Mouse (Mus musculus) lung, embryonic 15.5 days (tissue): ENCODE data around the gene Rnf222. TPM values are rescaled to one million over a fixed set of nuclear protein-coding genes. Genes with fewer than 3 reads are reported as not detected.

Source experiments
- ATAC-seq: fragments of 200-750 bp; cut with Nextera tagmentation; 2 replicates; pipeline ENCODE4 v1.8.0; 2017; ENCODE audit warnings: moderate number of reproducible peaks, borderline replicate concordance; ENCODE audit not compliant: low FRiP score, low TSS enrichment; ENCODE audit errors: extremely low read depth
- H3K27ac ChIP-seq: fragments of 300-500 bp; sonication (generic); 2 replicates; pipeline ENCODE4 v1.5.1; 2015; ENCODE audit warnings: moderate library complexity, mild to moderate bottlenecking, inconsistent platforms
- H3K27me3 ChIP-seq: fragments of 300-500 bp; sonication (generic); 2 replicates; pipeline ENCODE4 v1.6.1; 2015; ENCODE audit warnings: inconsistent platforms
- H3K36me3 ChIP-seq: fragments of 300-500 bp; sonication (generic); 2 replicates; pipeline ENCODE4 v1.6.1; 2015; ENCODE audit warnings: inconsistent platforms
- H3K4me1 ChIP-seq: fragments of 300-500 bp; sonication (generic); 2 replicates; pipeline ENCODE4 v1.6.1; 2015; ENCODE audit warnings: inconsistent platforms
- H3K4me2 ChIP-seq: fragments of 300-500 bp; sonication (generic); 2 replicates; pipeline ENCODE4 v1.6.1; 2015; ENCODE audit warnings: inconsistent platforms, mild to moderate bottlenecking, moderate library complexity
- H3K4me3 ChIP-seq: fragments of 300-500 bp; sonication (generic); 2 replicates; pipeline ENCODE4 v1.5.1; 2015; ENCODE audit warnings: mild to moderate bottlenecking, inconsistent platforms
- H3K9ac ChIP-seq: fragments of 300-500 bp; sonication (generic); 2 replicates; pipeline ENCODE4 v1.6.1; 2015; ENCODE audit warnings: inconsistent platforms
- H3K9me3 ChIP-seq: fragments of 300-500 bp; sonication (generic); 2 replicates; pipeline ENCODE4 v1.6.1; 2016; ENCODE audit warnings: inconsistent platforms
- WGBS: fragments of 180-500 bp; shearing (Covaris S2); methylation state at CpG from one replicate; pipeline ENCODE4 v1.1.7; 2015; 5-methylcytosine and 5-hydroxymethylcytosine counted together
- polyA plus RNA-seq: library from polyadenylated mRNA; unstranded; fragments of >200 nt; fragmentation: Nextera tagmentation; extraction: Ambion mirVana; gene quantifications from 2 replicates; pipeline ENCODE4 v1.2.1, GENCODE M21; 2015

Gene Rnf222
- polyA plus RNA-seq, 1 experiment from 2014 or later, result 0.16 TPM

- H3K27me3 ChIP-seq, result no peaks in the 10 kb centered on the region
- H3K9ac ChIP-seq, result no peak overlapping the region
- 0 out of 2 replicates have a peak, but pooled peaks cover 3% of the 10 kb centered on the region for H3K4me1 ChIP-seq
- no peak overlapping the region for H3K27ac ChIP-seq
- H3K9me3 ChIP-seq, result no peaks in the 10 kb centered on the region
- no peak overlapping the region for H3K4me3 ChIP-seq
- no peak for ATAC-seq
- H3K4me2 ChIP-seq, result no peak overlapping the region
- 35% methylated on average over 5 of the region's 5 CpGs for WGBS
- H3K36me3 ChIP-seq, result no peaks in the 10 kb centered on the region
These were observed 3.5 kb downstream of the Rnf222 start for GRCm38 (mm10) chr11:68891823-68892222.

- no peak overlapping the region for H3K27ac ChIP-seq
These were observed 4.0 kb downstream of the Rnf222 start for GRCm38 (mm10) chr11:68892233-68892832.

GRCm38 (mm10) chr11:68893911-68894464, 5.6 kb downstream of the Rnf222 start:
- no peaks in the 10 kb centered on the region for H3K36me3 ChIP-seq
- H3K9me3 ChIP-seq, result no peaks in the 10 kb centered on the region
- no peak overlapping the region for H3K4me2 ChIP-seq
- 43% methylated on average over 12 of the region's 12 CpGs for WGBS
- no peaks in the 10 kb centered on the region for H3K27me3 ChIP-seq
- H3K4me1 ChIP-seq, result 0 out of 2 replicates have a peak, but pooled peaks cover 3% of the 10 kb centered on the region
- no peak overlapping the region for H3K9ac ChIP-seq
- H3K27ac ChIP-seq, result no peak overlapping the region
- H3K4me3 ChIP-seq, result no peak overlapping the region
- no peak for ATAC-seq

More at GRCm38 (mm10) chr11:68892233-68892832, 4.0 kb downstream of the Rnf222 start:
- no peak overlapping the region; the same call in 1 of the 2 replicates for H3K4me2 ChIP-seq
- WGBS, result 54% methylated on average over 14 of the region's 15 CpGs
- no peaks in the 10 kb centered on the region for H3K27me3 ChIP-seq
- ATAC-seq, result no peak
- no peaks in the 10 kb centered on the region for H3K9me3 ChIP-seq
- H3K4me3 ChIP-seq, result no peak overlapping the region
- H3K36me3 ChIP-seq, result no peaks in the 10 kb centered on the region
- 0 out of 2 replicates have a peak, but pooled peaks cover 3% of the 10 kb centered on the region for H3K4me1 ChIP-seq
- H3K9ac ChIP-seq, result no peak overlapping the region

- H3K27me3 ChIP-seq, result peaks cover 5% of the 10 kb centered on the region; the same call in 1 of the 2 replicates
- no peak overlapping the region for H3K9ac ChIP-seq
- H3K27ac ChIP-seq, result no peak overlapping the region
- 79% methylated on average over 5 of the region's 5 CpGs for WGBS
- H3K36me3 ChIP-seq, result no peaks in the 10 kb centered on the region
- peaks cover 8% of the 10 kb centered on the region for H3K4me1 ChIP-seq
- no peak for ATAC-seq
- no peaks in the 10 kb centered on the region for H3K9me3 ChIP-seq
- H3K4me3 ChIP-seq, result no peak overlapping the region
- H3K4me2 ChIP-seq, result no peak overlapping the region
These were observed 7.9 kb downstream of the Rnf222 start for GRCm38 (mm10) chr11:68896247-68896646.

- H3K4me1 ChIP-seq, result peaks cover 8% of the 10 kb centered on the region
- WGBS, result 50% methylated on average over 4 of the region's 4 CpGs
- H3K36me3 ChIP-seq, result no peaks in the 10 kb centered on the region
- no peak overlapping the region for H3K27ac ChIP-seq
- ATAC-seq, result no peak
- H3K9ac ChIP-seq, result no peak overlapping the region
- no peaks in the 10 kb centered on the region for H3K9me3 ChIP-seq
- H3K27me3 ChIP-seq, result peaks cover 5% of the 10 kb centered on the region; the same call in 1 of the 2 replicates
- no peak overlapping the region for H3K4me3 ChIP-seq
- H3K4me2 ChIP-seq, result no peak overlapping the region
These were observed 8.8 kb downstream of the Rnf222 start for GRCm38 (mm10) chr11:68897120-68897519.

- H3K4me1 ChIP-seq, result peaks cover 11% of the 10 kb centered on the region
- H3K36me3 ChIP-seq, result peaks cover 5% of the 10 kb centered on the region
- peaks cover 5% of the 10 kb centered on the region; the same call in 1 of the 2 replicates for H3K27me3 ChIP-seq
- no peak overlapping the region for H3K4me2 ChIP-seq
- 55% methylated on average over 6 of the region's 6 CpGs for WGBS
- ATAC-seq, result no peak
- no peaks in the 10 kb centered on the region for H3K9me3 ChIP-seq
- H3K4me3 ChIP-seq, result no peak overlapping the region
- H3K27ac ChIP-seq, result no peak overlapping the region
- H3K9ac ChIP-seq, result no peak overlapping the region
These were observed 9.5 kb downstream of the Rnf222 start for GRCm38 (mm10) chr11:68897838-68898237.

GRCm38 (mm10) chr11:68898790-68899189, 10.4 kb downstream of the Rnf222 start:
- no peak for ATAC-seq
- 68% methylated on average over 6 of the region's 6 CpGs for WGBS
- Histone ChIP-seq H3K9me3 (no peaks in the 10 kb centered on the region), H3K4me2 (no peak overlapping the region), H3K27me3 (peaks cover 5% of the 10 kb centered on the region; the same call in 1 of the 2 replicates), H3K4me3 (no peak overlapping the region), H3K9ac (no peak overlapping the region), H3K4me1 (peaks cover 12% of the 10 kb centered on the region), H3K36me3 (peaks cover 14% of the 10 kb centered on the region), H3K27ac (no peak overlapping the region)

GRCm38 (mm10) chr11:68899815-68900214, 11.5 kb downstream of the Rnf222 start:
- peaks cover 5% of the 10 kb centered on the region; the same call in 1 of the 2 replicates for H3K27me3 ChIP-seq
- H3K4me3 ChIP-seq, result no peak overlapping the region
- no peak overlapping the region for H3K27ac ChIP-seq
- H3K4me1 ChIP-seq, result peaks cover 12% of the 10 kb centered on the region
- no peaks in the 10 kb centered on the region for H3K9me3 ChIP-seq
- no peak overlapping the region for H3K9ac ChIP-seq
- no peak for ATAC-seq
- no peak overlapping the region for H3K4me2 ChIP-seq
- peaks cover 24% of the 10 kb centered on the region for H3K36me3 ChIP-seq
- WGBS, result 83% methylated on average over 8 of the region's 8 CpGs

- Histone ChIP-seq H3K9me3 (no peaks in the 10 kb centered on the region), H3K9ac (peak overlapping the region; percentile 43; the same call in 1 of the 2 replicates), H3K27me3 (peaks cover 5% of the 10 kb centered on the region; the same call in 1 of the 2 replicates), H3K4me2 (peak overlapping the region; percentile 86), H3K4me1 (peaks cover 12% of the 10 kb centered on the region), H3K36me3 (peaks cover 34% of the 10 kb centered on the region), H3K27ac (no peak overlapping the region), H3K4me3 (peak overlapping the region; percentile 95)
- WGBS, result 23% methylated on average over 31 of the region's 31 CpGs
- ATAC-seq, result peak; percentile 58
These were observed 12.4 kb downstream of the Rnf222 start for GRCm38 (mm10) chr11:68900519-68901350.

- H3K9ac ChIP-seq, result peak within 1 kb of the TSS; percentile 98
- peak; percentile 82 for ATAC-seq
- peak within 1 kb of the TSS; percentile 95 for H3K4me3 ChIP-seq
- peaks cover 19% of the 10 kb centered on the region for H3K4me1 ChIP-seq
- no peaks in the 10 kb centered on the region for H3K9me3 ChIP-seq
- peaks cover 5% of the 10 kb centered on the region; the same call in 1 of the 2 replicates for H3K27me3 ChIP-seq
- H3K27ac ChIP-seq, result peak within 1 kb of the TSS; percentile 88
- under 1% methylated on average over 52 of the region's 52 CpGs for WGBS
- H3K4me2 ChIP-seq, result peak within 1 kb of the TSS; percentile 86
- peaks cover 41% of the 10 kb centered on the region for H3K36me3 ChIP-seq
These were observed 13.1 kb downstream of the Rnf222 start, which contains the start of gene Rpl26 for GRCm38 (mm10) chr11:68901351-68902046. TSS of gene Rpl26 (plus strand) at chr11:68901583.

- H3K4me2 ChIP-seq, result peak overlapping the region; percentile 65
- peak overlapping the region; percentile 98 for H3K9ac ChIP-seq
- H3K4me3 ChIP-seq, result peak overlapping the region; percentile 95
- WGBS, result under 1% methylated on average over 10 of the region's 10 CpGs
- H3K4me1 ChIP-seq, result peaks cover 21% of the 10 kb centered on the region
- H3K27ac ChIP-seq, result peak overlapping the region; percentile 88
- peaks cover 5% of the 10 kb centered on the region; the same call in 1 of the 2 replicates for H3K27me3 ChIP-seq
- ATAC-seq, result no peak
- no peaks in the 10 kb centered on the region for H3K9me3 ChIP-seq
- peaks cover 43% of the 10 kb centered on the region for H3K36me3 ChIP-seq
These were observed 13.7 kb downstream of the Rnf222 start for GRCm38 (mm10) chr11:68902047-68902364.
